Comparison of ENCODE assay signal across 8 mouse cellular contexts in the genomic region with DNA sequence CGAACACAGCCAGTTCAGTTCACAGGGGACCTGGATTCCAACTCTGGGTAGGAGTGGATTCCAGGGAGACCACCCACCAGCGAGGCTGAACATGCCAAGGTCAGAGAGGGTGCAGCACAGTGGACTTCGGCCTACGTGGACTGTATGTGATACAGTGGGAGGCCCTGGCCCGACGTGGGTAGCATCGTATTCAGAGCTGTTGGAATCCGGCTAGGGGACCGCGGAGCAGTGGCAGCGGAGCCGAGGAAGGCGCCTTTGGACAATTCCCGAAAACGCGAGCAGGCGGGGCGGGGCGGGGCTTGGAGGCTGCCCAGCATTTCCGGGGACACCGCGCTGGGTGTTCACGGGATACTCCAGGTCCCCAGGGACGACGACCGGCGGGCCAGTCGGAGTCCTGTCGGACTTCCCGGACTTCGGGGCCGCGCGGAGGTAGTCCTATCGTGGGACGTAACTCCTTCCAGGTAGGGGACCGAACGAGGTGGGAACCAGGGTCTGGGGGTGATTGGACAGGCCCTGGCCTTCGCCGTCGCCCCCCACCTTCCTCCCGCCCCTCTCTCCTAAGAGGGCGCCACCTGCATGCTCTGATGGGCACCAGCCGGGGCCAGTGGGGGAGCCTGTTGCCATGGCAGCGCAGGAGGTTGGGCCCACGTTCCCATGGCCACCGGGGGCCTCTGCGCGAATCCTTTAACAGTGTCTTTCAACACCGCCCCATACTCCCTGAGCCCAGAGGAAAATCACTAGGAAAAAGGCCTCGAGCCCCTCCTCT. TPM values are rescaled to one million over a fixed set of nuclear protein-coding genes. Genes with fewer than 3 reads are reported as not detected.
DNase-seq lines count a peak whose midpoint lies in the region; ATAC-seq and TF ChIP-seq lines count a peak whose summit lies in the region.

A gene (plus strand): TSS at position 311 of the 766 bp plus-strand sequence.

- peak; percentile 96 for ATAC-seq in forebrain, embryonic 15.5 days (replicated peaks)
- peak; percentile 73 for ATAC-seq in liver, embryonic 14.5 days (ENCODE audit: insufficient read depth)
- peak; percentile 94 for ATAC-seq in neural tube, embryonic 11.5 days (ENCODE audit: insufficient read depth, low FRiP score, low TSS enrichment)
- ATAC-seq in stomach, embryonic 15.5 days (ENCODE audit: insufficient read depth, low FRiP score, low read depth) = peak; percentile 85

- no peaks in the 10 kb centered on the region for H3K27me3 ChIP-seq in forebrain, embryonic 15.5 days
- no peaks in the 10 kb centered on the region for H3K27me3 ChIP-seq in liver, embryonic 14.5 days (ENCODE audit: control insufficient read depth, insufficient read depth, low read length)
- H3K27me3 ChIP-seq in neural tube, embryonic 11.5 days (ENCODE audit: control insufficient read depth, insufficient read depth, low read length) = no peaks in the 10 kb centered on the region
- H3K27me3 ChIP-seq in stomach, embryonic 15.5 days (replicated peaks) = no peaks in the 10 kb centered on the region

- peak; percentile 79 for DNase-seq in CD4-positive, CD25-positive, alpha-beta regulatory T cell, adult 2 months (ENCODE audit: low read depth, low spot score)
- DNase-seq in cerebellum, adult 11-12 months = peak; percentile 86
- peak; percentile 94 to 95 for DNase-seq in heart, postnatal 10 days
- DNase-seq in kidney, postnatal 4 days = peak; percentile 91 to 94
- DNase-seq in liver, embryonic 14.5 days (ENCODE audit: low read depth in 3 of 3, low spot score in 3 of 3) = no peak
- DNase-seq in neural tube, embryonic 11.5 days (ENCODE audit: low spot score) = peak; percentile 93

- peak within 1 kb of the TSS; percentile 67 for H3K4me3 ChIP-seq in forebrain, embryonic 15.5 days
- peak within 1 kb of the TSS; percentile 65 to 71 for H3K4me3 ChIP-seq in liver, embryonic 14.5 days (ENCODE audit: insufficient read depth in 1 of 2, low read depth in 2 of 2, low read length in 2 of 2)
- peak within 1 kb of the TSS; percentile 42 for H3K4me3 ChIP-seq in neural tube, embryonic 11.5 days (ENCODE audit: low read depth, low read length)
- H3K4me3 ChIP-seq in stomach, embryonic 15.5 days (replicated peaks) = peak within 1 kb of the TSS; percentile 64

- peak within 1 kb of the TSS; percentile 68 for H3K9ac ChIP-seq in forebrain, embryonic 15.5 days (replicated peaks)
- H3K9ac ChIP-seq in liver, embryonic 14.5 days (replicated peaks) = peak within 1 kb of the TSS; percentile 65
- H3K9ac ChIP-seq in neural tube, embryonic 11.5 days (ENCODE audit: low read length) = peak within 1 kb of the TSS; percentile 55
- H3K9ac ChIP-seq in stomach, embryonic 15.5 days = peak within 1 kb of the TSS; percentile 42; the same call in 1 of the 2 replicates

- under 1% methylated on average over 51 of the region's 51 CpGs for WGBS in forebrain, embryonic 15.5 days
- WGBS in liver, embryonic 14.5 days (ENCODE audit: insufficient replicate concordance) = 4% methylated on average over 51 of the region's 51 CpGs
- under 1% methylated on average over 49 of the region's 51 CpGs for WGBS in neural tube, embryonic 11.5 days
- under 1% methylated on average over 51 of the region's 51 CpGs for WGBS in stomach, embryonic 15.5 days

- TF ChIP-seq EP300 in liver, embryonic 14.5 days (IDR thresholded peaks at IDR 0.05; ENCODE audit: low read depth) = no peak

- H3K36me3 ChIP-seq in forebrain, embryonic 15.5 days = no peaks in the 10 kb centered on the region
- no peaks in the 10 kb centered on the region for H3K36me3 ChIP-seq in liver, embryonic 14.5 days (replicated peaks; ENCODE audit: control insufficient read depth, insufficient read depth, low read depth)
- H3K36me3 ChIP-seq in neural tube, embryonic 11.5 days (ENCODE audit: control insufficient read depth, insufficient read depth, low read length) = no peaks in the 10 kb centered on the region
- H3K36me3 ChIP-seq in stomach, embryonic 15.5 days = no peaks in the 10 kb centered on the region

- peak within 1 kb of the TSS; percentile 63 for H3K4me2 ChIP-seq in forebrain, embryonic 15.5 days (replicated peaks)
- peak within 1 kb of the TSS; percentile 71 for H3K4me2 ChIP-seq in liver, embryonic 14.5 days (ENCODE audit: low read depth)
- H3K4me2 ChIP-seq in neural tube, embryonic 11.5 days (ENCODE audit: low read depth) = peak within 1 kb of the TSS; percentile 80
- peak within 1 kb of the TSS; percentile 85 for H3K4me2 ChIP-seq in stomach, embryonic 15.5 days

- intact Hi-C loops in heart, postnatal 10 days (cut with DNase I) = loop anchor here (2.0 kb wide), 1 partner anchor 30 kb away; no protein-coding TSS in a partner anchor

- H3K4me1 ChIP-seq in forebrain, embryonic 15.5 days = peaks cover 50% of the 10 kb centered on the region
- H3K4me1 ChIP-seq in liver, embryonic 14.5 days (replicated peaks; ENCODE audit: control insufficient read depth in 2 of 2, insufficient read depth in 2 of 2, low read length in 1 of 2) = peaks cover 30 to 38% of the 10 kb centered on the region in 2 experiments
- peaks cover 32% of the 10 kb centered on the region for H3K4me1 ChIP-seq in neural tube, embryonic 11.5 days (ENCODE audit: control insufficient read depth, insufficient read depth, low read length)
- peaks cover 31% of the 10 kb centered on the region for H3K4me1 ChIP-seq in stomach, embryonic 15.5 days

- peak; percentile 48; the same call in 1 of the 2 replicates for TF ChIP-seq CTCF in liver, embryonic 14.5 days (IDR thresholded peaks at IDR 0.05; ENCODE audit: low read depth)

- H3K9me3 ChIP-seq in forebrain, embryonic 15.5 days = no peaks in the 10 kb centered on the region
- H3K9me3 ChIP-seq in liver, embryonic 14.5 days (ENCODE audit: control insufficient read depth, low read length) = no peaks in the 10 kb centered on the region
- H3K9me3 ChIP-seq in neural tube, embryonic 11.5 days (ENCODE audit: control insufficient read depth, low read length) = no peaks in the 10 kb centered on the region
- no peaks in the 10 kb centered on the region for H3K9me3 ChIP-seq in stomach, embryonic 15.5 days

- peak within 1 kb of the TSS; percentile 85 for H3K27ac ChIP-seq in forebrain, embryonic 15.5 days (replicated peaks)
- H3K27ac ChIP-seq in liver, embryonic 14.5 days = peak within 1 kb of the TSS; percentile 68
- peak within 1 kb of the TSS; percentile 69 for H3K27ac ChIP-seq in neural tube, embryonic 11.5 days (ENCODE audit: low read depth, low read length)
- peak within 1 kb of the TSS; percentile 91 for H3K27ac ChIP-seq in stomach, embryonic 15.5 days

RNA-seq across cellular contexts. Expression of the gene that starts here (rescaled TPM):
- polyA plus RNA-seq in forebrain, embryonic 15.5 days (2015; fragmentation: Nextera tagmentation; extraction: Ambion mirVana) = 22.7 and 24.7 TPM in 2 replicates
- 10 to 100 TPM; 14.7 to 16.6 TPM for total RNA-seq in heart, postnatal 10 days (2021)
- polyA plus RNA-seq in liver, embryonic 14.5 days (2012; rRNA removed) = 6.1 and 6.4 TPM in 2 replicates
- 8.5 and 9.9 TPM in 2 replicates for polyA plus RNA-seq in liver, embryonic 14.5 days (2014; fragmentation: Nextera tagmentation; extraction: Ambion mirVana)
- polyA plus RNA-seq in neural tube, embryonic 11.5 days (2014; fragmentation: Nextera tagmentation; extraction: Ambion mirVana) = 10.5 and 12.1 TPM in 2 replicates
- 22.1 and 23.8 TPM in 2 replicates for polyA plus RNA-seq in stomach, embryonic 15.5 days (2015; fragmentation: Nextera tagmentation; extraction: Ambion mirVana)

Comparison
In these comparisons a context has a peak if more than half of its experiments do, and no peak if none do; other contexts are left out.
1. DNase-seq: peak in CD4-positive, CD25-positive, alpha-beta regulatory T cell, adult 2 months (single experiment), cerebellum, adult 11-12 months (single experiment), heart, postnatal 10 days (2 of 2), kidney, postnatal 4 days (2 of 2) and neural tube, embryonic 11.5 days (single experiment); none in liver, embryonic 14.5 days (0 of 3).
2. Peak in every context shown above with its lines, with median percentiles within 50 percentile points of each other: ATAC-seq, H3K27ac ChIP-seq, H3K4me2 ChIP-seq, H3K4me3 ChIP-seq and H3K9ac ChIP-seq.